Mouse (Mus musculus) erythroblast, embryonic 14.5 days (primary cell): ENCODE measurements around the gene Srpk1.

ENCODE experiments used
- GATA1 ChIP-seq: IDR thresholded peaks from 2 replicates; pipeline ENCODE4 v1.6.1; 2012; ENCODE audit warnings: low read length, inconsistent platforms, mixed read lengths
- TAL1 ChIP-seq: IDR thresholded peaks from 3 replicates; pipeline ENCODE4 v1.6.1; 2012; ENCODE audit warnings: low read length, inconsistent platforms, mixed read lengths

DNA sequence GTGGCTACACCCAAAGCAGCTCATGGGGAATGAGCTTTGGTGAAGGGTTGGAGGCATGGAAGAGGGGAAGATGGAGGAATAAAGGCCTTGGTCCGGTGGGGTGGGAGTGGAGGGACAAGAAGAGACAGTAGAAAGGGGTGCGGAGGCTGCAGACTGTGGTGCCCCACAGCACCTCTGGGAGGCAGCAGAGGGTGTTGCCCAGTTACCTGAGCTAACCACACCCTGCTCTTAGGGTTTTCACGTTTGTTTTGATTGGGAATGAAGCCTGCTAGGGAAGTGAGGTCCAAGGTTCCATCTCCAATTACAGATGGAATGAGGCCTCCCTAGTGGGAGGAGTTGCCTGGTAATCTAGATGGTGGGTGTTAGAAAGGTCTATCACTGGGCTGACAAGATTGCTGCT is 6.6 kb upstream of the Srpk1 start:
- TF ChIP-seq TAL1 (no peak), GATA1 (no peak)
